Comparison of ENCODE assay signal across 15 mouse cellular contexts in the genomic region with DNA sequence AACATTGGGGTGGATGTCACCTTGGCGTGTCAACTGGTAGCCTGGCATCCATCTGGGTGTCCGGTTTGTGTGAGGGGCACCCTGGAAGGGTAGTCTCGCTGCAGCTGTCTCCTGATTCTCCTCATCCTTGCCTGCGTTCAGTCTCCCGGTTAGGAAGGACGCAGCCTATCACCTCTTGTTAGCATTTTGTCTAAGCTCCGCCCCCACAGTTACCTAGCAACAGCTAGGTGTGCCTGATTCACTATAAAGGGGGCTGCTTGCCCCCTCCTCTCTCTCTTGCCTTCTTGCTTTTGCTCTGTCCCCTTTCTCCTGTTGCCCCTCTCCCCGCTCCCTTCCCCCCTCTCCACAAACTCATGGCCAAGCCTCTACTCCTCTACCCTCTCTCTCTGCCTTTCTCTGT.
"Had no signal": no experiment of that assay in that cellular context is flagged by ENCODE, and none has a peak within 500 bp of the region (broad histone marks: within the 10 kb centered on the region; RNA-seq: fewer than 3 reads in every experiment).

No protein-coding gene starts in this region.

- H3K4me2 ChIP-seq: limb, embryonic 13.5 days; midbrain, embryonic 12.5 days; stomach, embryonic 15.5 days had no signal

- H3K9me3 ChIP-seq: limb, embryonic 13.5 days; stomach, embryonic 15.5 days had no signal

- H3K9ac ChIP-seq: limb, embryonic 13.5 days; liver, embryonic 14.5 days; midbrain, embryonic 12.5 days; stomach, embryonic 15.5 days had no signal

- H3K36me3 ChIP-seq: limb, embryonic 13.5 days; midbrain, embryonic 12.5 days; stomach, embryonic 15.5 days had no signal

- H3K27me3 ChIP-seq: stomach, embryonic 15.5 days had no signal

- H3K27ac ChIP-seq: layer of hippocampus, adult 2 months; limb, embryonic 13.5 days; liver, embryonic 14.5 days; midbrain, embryonic 12.5 days; stomach, embryonic 15.5 days had no signal

- DNase-seq: kidney, adult 18-20 months; kidney, postnatal 10 days; kidney, postnatal 4 days; left cerebral cortex, postnatal 4 days; lung, adult 18-20 months; lung, postnatal 10 days; lung, postnatal 4 days; right cerebral cortex, postnatal 14 days; thymus, adult 2 months; thymus, postnatal 25 days had no signal

- H3K4me3 ChIP-seq: layer of hippocampus, adult 2 months; limb, embryonic 13.5 days; midbrain, embryonic 12.5 days; stomach, embryonic 15.5 days had no signal
